Mouse (Mus musculus) heart, adult 11 months (tissue): ENCODE measurements around the gene Vwa1.
A peak's percentile ranks its signal among the peaks of the same experiment; 100 is the strongest.

Experiments used
- DNase-seq: peaks from one replicate; pipeline ENCODE4 v3.0.0; 2022

Vwa1 gene

DNA sequence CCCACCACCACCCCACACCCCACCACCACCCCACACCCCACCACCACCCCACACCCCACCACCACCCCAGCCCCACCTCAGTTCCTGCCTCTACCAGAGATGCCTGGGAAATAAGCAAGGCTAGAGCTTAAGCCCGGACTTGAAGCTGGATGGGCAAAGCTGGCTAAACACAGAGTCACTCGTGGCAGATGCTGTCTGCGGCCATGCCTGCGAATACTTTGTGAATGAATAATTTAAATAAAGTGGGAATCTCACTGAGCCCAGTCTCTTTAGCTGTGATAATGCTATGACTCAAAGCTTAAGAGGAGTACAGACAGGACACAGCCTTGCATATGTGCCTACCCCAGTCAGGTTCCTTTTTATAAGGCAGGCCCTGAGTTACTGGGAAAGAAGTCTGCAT, 5.0 kb upstream of the Vwa1 start:
- DNase-seq, result no peak

GRCm38 (mm10) chr4:155777816-155778215, 3.3 kb upstream of the Vwa1 start:
- peak; percentile 91 for DNase-seq

DNA sequence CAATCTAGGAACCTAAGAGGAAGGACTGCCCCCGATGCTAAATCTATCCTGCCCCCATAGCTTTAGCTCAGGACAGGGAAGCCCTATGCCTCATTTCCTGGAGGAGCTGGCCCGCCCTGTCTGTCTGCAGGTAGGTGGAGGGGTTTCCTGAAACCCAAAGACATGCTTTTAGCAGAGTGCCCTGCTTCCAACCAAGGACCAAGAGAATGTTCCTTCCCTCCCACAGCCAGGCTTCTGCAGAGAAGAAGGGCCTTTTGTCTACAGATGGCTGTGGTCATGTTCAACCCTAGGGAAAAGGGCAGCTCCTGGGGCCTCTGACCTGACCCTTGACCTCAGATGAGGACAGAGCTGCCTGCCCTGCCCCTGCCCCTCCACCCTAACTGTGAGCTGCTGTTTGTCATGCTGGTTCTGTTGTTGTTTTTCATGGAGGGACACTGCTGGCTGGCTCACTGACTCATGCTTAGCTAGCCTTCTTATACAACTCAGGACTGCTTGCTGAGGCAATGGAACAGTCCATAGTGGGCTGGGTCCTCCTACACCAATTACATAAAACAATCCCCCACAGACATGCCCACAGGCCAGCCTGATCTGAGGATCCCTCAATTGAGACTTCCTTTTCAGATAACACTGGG, 2.3 kb upstream of the Vwa1 start:
- peak; percentile 97 for DNase-seq

GRCm38 (mm10) chr4:155775855-155776254, 1.4 kb upstream of the Vwa1 start:
- peak; percentile 95 for DNase-seq

GRCm38 (mm10) chr4:155774971-155775740, 658 bp upstream of the Vwa1 start:
- peak; percentile 98 for DNase-seq

DNA sequence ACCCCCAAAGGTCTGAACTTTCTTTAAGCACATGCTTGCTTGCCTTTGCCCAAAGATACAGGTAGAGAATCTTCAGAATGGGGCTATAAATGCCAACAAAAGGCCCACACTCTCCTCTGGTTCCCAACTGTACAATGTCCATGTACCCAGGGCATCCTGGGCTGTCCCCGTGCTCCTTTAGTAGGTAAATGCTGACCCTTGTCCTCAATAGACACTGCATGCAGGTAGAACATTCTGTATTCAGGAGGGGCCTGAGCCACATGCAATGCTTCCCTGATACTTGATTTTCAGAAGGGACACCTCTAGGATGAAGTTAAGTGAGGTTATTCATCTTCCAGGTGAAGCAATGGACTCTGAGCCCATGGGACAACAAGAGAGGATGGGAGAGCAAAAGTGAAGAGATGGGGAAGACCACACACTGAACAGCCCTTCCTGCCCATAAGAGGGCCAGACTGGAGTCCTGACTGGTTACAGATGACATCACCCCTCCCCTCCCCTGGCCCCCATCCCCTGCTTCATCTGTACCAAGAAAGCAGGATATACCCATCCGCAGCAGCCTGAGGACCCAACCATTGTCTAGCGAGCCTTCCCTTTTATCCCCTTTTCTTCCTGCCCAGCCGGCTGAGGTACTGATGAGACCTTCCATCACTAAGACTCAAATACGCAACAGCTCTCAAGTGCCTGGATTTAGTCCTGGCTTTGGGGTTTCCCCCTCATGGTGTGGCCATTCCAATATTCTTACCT, 991 bp downstream of the Vwa1 start:
- DNase-seq, result peak; percentile 91

DNA sequence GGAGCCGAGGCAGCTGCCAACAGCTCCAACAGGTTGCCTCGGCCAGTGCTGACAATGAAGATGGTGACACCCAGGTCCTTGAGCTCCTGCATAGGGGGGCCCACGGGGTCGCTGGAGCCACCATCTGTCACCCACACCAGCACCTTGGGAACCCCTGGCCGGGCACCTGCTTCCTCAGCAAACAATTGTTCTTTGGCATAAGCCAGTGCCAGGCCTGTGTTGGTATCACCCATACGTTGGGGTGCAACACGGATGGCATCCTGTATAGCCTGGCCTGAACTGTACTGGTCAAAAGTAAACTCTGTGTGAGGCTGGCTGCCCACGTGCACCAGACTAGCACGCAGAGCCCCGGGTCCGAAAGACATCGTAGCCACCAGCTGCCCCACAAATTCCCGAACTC, 1.7 kb downstream of the Vwa1 start:
- peak; percentile 90 for DNase-seq

DNA sequence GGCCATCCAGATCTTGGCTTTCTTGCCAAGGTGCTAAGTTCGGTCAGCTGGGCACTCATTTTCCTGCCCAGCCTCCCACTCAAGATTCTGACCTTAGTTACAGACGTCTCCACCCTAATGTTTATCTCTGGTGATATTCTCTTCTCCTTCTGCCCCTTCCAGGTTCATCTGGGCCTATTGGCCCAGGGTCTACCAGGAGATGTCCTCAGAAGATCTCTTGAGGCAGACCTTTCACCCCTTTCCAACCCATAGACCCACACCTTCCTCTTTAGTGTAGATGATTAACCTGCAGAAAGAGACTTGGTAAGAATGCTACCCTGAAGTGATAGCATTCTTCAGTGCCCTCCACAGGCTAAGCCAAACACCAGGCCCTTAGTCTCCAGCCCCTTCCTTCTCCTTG, 2.8 kb downstream of the Vwa1 start:
- peak; percentile 84 for DNase-seq

DNA sequence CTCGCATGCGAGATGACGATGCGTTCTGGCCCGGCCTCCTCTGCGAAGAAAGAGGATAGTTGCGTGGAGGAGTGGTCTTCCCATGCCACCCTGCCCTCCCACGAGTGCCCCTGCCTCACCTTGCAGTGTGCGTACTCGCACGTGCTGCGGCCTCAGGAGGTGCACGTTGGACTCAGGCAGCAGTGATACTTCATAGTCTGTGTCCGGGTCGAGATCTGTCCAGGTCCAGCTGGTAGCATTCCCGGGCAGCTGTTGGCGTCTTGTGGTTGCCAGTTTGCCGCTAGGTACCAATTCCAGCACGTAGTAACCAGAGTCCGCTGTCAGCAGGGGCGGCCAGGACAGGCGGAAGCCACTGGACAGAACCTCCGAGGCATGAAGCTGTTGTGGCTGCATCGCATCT, 3.9 kb downstream of the Vwa1 start:
- no peak for DNase-seq

DNA sequence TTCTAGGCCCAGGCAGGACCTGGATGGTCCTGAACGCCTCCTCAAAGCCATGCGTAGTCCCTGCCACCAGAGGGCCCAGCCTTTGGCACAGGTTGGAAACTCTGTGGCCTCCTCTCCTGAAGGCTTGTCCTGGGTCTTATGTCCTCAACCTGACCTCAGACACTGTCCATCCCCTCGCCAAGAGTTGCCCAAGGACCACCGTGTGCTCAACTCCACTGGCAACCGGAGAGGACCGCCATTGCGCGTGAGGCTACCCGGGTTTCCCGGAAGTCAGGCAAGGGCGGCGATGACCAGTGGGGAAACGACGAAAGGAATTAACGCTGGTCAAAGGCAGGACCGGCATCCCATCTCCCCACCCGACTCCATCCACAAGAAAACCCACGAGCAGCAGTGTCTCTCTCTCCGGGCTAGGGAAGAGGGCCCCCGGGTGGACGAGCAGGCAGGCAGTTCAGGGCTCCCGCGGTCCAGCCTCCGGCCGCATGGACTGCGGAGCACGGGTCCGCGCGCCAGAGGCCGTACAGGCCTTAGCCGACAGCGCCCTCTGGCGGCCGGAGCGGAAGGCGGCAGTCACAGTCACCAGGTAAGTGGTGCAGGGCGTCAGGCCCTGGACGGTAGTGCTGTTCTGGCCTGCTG, 4.5 kb downstream of the Vwa1 start:
- peak; percentile 99 for DNase-seq

GRCm38 (mm10) chr4:155769496-155769879, 5.0 kb downstream of the Vwa1 start:
- no peak for DNase-seq

GRCm38 (mm10) chr4:155762357-155762756, 12.1 kb downstream of the Vwa1 start:
- no peak for DNase-seq

DNA sequence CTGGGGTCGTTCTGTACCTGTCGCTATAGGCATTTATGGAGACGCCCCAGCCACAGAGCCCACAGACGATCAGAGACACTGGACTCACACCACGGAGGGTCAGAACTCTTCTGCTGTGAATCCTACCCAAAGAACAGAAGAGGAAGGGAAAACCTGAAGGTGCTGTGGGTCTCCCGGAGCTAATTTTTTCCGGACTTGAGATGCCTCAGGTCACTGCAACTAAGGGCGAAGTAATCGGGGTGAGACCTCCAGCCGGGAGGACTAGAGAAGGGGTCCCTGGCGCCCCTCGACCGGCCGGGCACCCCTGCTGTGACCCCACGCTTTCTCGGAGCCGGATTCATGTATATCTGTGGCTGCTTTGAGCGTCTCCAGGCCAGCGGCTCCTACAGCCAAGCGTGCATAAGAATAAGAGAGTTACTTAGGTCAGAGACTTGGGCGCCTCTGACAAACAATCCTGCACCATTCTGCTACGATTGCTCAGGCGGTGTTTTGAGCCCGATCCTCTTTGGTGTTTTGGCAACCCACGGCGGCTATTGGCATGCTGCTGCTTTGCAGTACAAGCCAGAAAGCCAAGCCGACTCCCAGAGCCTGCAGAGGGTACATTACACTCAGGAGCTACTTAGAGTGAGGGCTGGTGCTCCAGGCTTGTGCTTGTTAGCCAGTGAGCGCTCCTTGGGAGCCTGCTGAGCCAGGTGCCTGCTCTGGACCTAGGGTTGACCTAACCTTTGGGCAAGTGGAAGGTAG, 13.0 kb downstream of the Vwa1 start:
- no peak for DNase-seq

- DNase-seq, result peak; percentile 100
These were observed 13.7 kb downstream of the Vwa1 start, which contains the start of gene Atad3a for GRCm38 (mm10) chr4:155760613-155761355. TSS of gene Atad3a (minus strand) at chr4:155761093.

DNA sequence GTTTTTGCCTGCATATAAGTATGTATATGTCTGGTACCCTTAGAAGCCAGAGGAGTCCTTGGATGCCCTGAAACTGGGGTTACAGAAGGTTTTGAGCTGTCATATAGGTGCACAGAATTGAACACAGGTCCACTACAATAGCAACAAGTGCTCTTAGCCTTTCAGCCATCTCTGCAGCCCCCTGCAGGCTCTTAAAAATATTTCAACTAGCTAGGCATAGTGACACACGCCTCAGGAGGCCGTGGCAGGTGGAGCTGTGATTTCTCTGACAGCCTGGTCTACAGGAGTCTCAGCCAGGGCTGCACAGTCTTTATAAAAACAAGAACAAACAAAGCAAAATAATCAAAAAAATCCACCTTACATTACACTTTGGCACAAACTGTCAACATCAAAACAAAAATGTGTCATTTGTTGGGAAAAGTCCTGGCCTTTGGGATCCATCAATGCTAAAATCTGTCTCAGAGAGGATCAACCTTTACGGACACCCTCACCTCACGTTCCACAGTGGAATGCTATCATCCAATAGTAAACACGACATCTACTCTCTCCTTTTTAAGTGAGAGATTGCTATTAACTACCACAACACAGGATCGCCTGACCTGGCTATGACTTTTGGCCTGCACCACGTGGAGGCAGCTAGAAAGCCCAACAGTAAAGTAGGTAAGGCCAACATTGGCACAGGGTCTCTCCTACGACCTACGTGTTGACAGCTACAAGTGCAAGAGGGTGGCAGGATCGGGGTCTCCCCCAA, 14.5 kb downstream of the Vwa1 start:
- no peak for DNase-seq

- DNase-seq, result no peak
These were observed 17.5 kb downstream of the Vwa1 start for GRCm38 (mm10) chr4:155757011-155757410.

GRCm38 (mm10) chr4:155746575-155747490, 27.7 kb downstream of the Vwa1 start:
- no peak for DNase-seq

DNA sequence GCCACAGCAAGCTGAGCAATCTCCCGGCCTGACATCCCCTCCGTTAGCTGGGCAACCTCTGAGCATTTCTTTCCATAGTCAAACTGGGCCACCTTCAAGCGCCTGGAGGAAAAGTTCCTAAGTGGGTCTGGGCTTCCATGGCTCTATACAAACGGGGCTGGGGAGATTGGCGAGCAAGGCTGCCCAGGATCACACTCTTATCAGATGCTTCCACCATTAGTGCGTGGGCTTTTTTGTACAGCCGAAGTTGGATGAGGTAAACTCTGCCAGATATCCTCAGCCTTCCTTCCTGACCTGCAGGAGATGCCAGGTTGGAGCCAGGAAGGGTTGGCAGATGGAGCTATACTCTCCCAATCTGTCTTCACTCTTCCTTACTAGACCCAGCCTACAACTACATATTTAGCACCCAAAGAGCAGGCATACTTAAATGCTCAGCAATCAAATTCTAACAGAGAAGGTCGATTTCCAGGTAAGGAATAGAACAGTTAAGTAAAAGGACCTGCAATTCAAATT, 28.4 kb downstream of the Vwa1 start:
- no peak for DNase-seq

DNA sequence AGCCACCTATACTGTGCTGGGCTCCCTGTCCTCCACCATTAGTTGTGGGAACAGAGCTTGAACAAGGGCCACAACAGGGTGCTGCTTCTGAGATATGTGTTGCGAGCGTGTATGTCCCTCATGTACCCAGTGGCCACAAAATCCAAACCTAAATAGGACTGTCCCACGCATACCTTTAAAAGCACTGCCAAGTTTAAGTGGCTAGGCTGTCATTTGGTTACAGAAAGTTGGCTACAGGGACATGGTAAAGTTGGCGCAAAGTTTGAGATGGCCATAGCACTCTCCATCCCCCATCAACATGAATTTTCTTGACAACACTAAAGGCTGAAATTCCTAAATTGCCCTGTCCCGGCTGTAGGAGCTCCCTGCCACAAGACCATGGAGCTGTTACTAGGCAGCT, 29.4 kb downstream of the Vwa1 start:
- DNase-seq, result no peak

GRCm38 (mm10) chr4:155744474-155744873, 30.0 kb downstream of the Vwa1 start:
- peak; percentile 77 for DNase-seq
